Mouse (Mus musculus) heart, postnatal 36 days (tissue): ENCODE measurements around the gene Cdyl. TPM values are rescaled to one million over a fixed set of nuclear protein-coding genes. Genes with fewer than 3 reads are reported as not detected.
"Not testable (repeated sequence)": the region's sequence is repeated elsewhere in the genome, so short reads cannot be mapped to it uniquely, and the experiment has no call there.

Experiments used
- DNase-seq, 2 experiments: peaks; one replicate each; pipeline ENCODE4 v3.0.0; 2021 to 2022
- intact Hi-C: fragments of 180-260 bp; cut with DNase I; formaldehyde crosslinking; loops from one replicate; pipeline ENCODE4 v1.15.1; 2025
- total RNA-seq, 2 experiments: library from RNA; stranded (reverse); gene quantifications; 2 replicates each; pipeline ENCODE4 v1.2.3; 2021

The Cdyl gene
- total RNA-seq, 2 experiments from 2014 or later = 10.0 to 10.8 TPM

DNA sequence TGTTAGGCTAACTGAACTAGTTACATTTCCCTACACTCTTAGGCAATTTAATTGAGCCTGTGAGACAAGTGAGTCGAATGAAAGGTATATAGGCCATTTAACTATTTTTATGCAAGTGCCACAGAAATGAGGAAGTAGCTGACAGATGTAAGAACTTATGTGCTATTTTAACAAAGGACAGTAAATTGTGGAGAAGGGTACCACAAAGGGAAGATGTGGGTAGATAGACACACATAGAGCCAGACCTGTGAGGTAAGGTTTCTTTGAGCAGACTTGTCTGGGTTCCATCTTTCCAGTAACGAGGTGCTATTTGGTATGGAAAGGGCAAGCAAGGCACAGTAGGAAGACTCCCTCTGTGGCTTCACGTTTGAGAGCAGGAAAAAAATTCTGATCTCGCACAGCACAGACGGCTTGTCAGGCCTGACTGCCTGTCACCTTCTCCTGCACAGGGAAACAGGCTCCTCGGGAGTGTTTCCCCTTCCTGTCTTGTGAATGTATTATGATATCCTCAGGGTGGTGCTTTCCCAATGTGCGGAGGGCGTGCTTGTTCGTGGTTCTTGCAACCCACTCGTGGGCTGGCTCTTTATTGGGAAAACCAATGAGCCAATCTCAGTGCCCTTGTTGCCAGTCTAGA is 162.3 kb downstream of the Cdyl start:
- DNase-seq = no peak
- intact Hi-C loops = no loop called here

DNA sequence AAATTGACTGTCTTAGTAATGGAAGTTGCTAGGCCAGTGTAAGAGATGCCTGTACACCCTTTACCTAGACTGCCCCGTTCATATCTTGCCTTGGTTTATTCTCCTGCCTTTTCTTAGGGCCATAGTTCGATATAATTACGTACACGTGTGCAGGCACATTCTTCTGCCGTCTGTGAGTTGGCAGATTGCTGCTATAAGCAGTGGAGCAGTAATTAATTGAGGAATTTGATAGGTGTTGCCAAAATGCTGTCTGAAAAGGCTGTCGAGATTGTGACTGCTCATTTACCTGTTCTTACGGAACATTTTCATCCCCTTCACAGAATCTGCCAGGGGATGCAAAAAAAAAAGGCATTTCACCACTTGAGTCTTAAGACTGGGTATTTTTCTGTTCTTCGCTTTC is 163.2 kb downstream of the Cdyl start:
- intact Hi-C loops = no loop called here
- DNase-seq = no peak

DNA sequence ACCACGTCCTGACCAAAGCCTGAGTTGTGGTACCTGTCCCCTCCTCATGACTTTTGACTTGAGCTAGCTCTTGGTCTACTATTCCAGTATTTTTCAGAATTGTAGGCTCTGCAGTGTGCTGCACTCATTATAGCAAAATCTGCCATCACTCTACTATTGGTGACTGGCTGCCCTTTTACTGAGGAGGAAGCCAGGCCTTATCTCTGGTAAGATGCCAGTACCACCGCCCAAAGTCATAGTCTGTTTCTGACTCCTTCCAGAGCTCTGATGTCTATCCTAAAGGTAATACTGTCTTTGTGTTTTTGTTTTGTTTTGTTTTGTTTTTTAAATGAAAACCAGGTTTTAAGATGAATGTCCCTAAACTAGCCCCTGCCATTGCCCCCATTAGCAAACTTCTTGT is 166.0 kb downstream of the Cdyl start:
- DNase-seq = no peak
- intact Hi-C loops = no loop called here

DNA sequence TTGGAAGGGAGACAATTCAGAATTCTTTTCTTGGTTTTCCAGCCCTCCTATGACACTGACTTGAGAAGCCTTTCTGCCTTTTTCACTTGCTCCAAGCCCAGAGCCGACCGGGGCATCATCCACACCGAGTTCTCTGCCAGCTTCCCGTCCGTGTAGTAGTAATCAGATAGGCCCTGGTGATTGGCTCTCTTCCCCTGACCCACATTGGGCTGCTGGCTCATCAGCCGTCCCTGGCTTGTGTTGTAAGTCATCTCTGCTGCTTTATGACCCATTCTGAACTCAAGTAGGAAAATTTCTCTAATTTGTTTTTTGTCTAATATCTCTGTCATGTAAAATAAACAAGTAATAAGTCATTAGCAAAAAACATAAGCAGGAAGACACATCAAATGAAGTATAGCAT is 173.0 kb downstream of the Cdyl start:
- intact Hi-C loops = no loop called here
- DNase-seq = peak; percentile 12 to 17

DNA sequence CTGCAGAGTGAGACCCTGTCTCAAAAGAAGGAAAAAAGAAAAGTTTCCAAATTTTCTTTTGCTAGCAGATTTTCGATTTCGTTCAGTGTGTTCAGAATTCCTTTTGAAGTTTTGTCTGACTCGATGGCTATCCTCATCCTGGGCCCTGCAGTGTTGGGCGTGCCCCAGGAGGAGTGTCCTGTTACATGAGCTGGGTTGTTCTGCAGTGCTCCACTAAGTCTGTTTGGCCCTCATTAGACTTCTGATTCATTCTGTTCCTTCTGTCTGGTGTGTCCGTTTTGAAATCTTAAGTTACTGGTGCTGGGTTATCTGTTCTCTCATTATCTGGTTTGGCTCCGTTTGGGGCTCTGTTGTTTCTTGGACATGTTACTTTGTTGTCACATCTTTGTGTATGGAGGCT is 174.3 kb downstream of the Cdyl start:
- DNase-seq = no peak
- intact Hi-C loops = no loop called here

DNA sequence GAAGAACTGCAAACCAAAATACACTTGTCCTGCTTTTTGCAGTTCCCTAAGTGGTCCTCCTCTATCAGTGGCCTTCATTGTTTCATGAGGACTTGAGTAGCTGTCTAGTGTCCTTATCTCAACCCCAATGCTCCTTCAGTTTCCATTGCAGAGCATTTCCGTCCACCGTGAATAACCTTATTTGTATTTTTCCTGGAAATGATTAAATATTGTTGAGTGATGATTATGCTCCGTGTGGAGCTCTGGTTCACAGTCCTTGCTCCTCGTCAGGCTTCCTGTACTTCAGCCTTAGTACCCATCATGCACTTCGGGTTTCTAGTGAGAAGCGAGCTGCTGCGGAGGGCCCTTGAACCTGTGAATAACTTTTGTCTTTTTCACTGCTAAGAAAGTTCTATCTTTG is 176.0 kb downstream of the Cdyl start:
- intact Hi-C loops = no loop called here
- DNase-seq = no peak

DNA sequence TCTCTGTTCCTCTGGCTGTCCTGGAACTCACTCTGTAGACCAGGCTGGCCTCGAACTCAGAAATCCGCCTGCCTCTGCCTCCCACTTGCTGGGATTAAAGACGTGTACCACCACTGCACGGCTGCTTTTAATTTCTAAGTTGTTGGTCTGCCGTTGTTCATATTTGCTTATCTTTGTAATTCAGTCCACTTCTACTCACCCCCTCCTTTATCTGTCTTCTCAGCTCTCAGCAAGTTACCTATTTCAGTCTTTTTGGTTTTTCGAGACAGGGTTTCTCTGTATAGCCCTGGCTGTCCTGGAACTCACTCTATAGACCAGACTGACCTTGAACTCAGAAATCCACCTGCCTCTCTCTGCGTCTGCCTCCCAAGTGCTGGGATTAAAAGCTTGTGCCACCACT is 176.9 kb downstream of the Cdyl start:
- intact Hi-C loops, DNase-seq: not testable (repeated sequence)

DNA sequence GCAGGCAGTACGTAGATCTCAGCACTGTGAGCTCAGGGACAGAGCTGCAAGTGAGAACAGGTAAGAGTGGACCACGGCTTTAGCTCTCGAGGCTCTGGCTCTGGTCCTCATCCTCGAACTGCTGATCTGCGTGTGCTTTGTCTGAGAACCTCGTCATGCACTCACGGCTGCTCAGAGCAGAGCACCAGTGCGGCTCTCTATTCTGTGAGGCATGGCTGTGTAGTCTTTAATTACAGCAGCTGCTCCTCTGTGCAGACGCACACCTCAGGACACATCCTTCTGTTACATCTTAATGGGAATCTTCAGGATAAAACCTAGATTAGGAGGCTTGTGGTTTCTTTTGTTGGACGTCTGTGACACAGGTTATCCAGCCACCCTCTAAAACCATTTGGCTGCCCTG is 180.5 kb downstream of the Cdyl start:
- intact Hi-C loops = no loop called here
- no peak for DNase-seq

DNA sequence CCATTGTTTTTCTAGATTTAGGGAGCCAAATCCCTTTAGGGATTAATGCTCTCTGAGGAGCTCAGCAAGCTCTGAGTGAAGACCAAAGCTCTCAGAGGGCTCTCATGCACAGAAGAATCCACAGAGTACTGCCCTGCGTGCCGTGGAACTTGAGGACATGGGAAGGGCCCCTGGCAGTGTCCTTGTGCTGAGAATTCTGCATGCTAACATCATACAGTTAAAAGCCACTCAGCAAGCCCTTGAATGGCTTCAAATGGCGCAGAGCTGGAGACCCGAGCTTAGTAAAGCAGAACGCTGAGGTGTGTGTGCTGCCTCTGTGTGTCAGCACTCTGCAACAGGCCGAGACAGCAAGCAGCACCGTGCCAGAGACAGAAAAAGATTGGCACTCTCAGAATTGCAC is 183.8 kb downstream of the Cdyl start:
- no peak for DNase-seq
- intact Hi-C loops = no loop called here

DNA sequence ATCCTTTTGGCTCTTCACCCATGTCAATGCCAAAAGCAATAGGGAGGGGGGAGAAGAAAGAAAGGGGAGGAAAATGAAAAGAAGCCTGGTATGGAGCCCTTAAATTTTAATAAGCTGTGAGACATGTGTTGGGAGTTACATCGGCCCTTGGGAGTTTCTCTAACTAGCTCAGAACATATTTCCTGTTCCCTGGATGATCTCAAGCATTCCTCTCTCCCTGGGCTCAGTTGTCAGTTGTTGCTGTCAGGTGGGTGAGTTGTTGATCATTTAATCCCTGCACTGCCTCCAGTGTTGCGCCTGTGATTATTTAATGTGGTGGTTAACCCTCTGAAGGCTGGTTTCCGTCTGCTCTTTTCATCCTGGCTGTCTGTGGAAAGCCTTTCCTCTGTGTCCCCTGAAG is 185.7 kb downstream of the Cdyl start:
- no peak for DNase-seq
- intact Hi-C loops = no loop called here

DNA sequence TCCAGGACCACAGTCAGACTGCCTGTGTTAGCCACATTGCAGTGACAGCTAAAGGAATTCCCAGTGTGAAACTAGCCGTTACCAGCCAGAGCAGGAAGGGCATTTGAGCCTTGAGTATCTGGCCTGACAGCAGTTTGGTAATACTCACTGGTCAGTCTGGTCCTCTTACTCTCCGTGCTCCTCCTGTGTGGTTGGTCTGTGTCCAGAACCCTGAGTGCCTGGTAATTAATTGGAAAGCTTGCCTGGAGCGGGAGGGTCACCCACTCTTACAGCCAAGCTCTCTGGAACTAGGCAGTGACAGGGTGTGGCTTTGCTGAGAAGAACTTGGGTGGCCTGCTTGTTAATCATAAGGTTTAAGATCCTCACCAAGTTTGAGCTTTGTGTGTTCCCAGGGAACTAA is 189.1 kb downstream of the Cdyl start:
- DNase-seq = peak; percentile 13 to 15
- intact Hi-C loops = no loop called here

DNA sequence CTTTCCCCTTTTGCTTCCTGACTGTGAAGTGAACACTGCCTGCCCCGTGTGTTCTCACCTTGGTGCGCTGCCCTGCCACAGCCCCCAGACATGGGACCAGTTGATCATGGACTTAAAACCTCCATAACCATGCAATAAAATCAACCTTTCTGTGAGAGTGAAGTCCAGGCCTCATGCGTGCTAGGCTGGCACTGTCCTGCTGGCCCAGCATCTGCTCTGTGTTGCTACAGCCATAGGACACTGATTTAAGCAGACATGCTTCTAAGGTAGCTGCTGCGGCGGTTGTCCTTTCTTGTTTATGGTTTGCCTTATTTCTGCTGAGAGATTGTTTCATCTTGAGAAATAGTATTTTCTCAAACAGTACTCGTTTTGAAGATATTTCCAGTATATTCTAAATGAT is 191.9 kb downstream of the Cdyl start:
- intact Hi-C loops = no loop called here
- no peak for DNase-seq

DNA sequence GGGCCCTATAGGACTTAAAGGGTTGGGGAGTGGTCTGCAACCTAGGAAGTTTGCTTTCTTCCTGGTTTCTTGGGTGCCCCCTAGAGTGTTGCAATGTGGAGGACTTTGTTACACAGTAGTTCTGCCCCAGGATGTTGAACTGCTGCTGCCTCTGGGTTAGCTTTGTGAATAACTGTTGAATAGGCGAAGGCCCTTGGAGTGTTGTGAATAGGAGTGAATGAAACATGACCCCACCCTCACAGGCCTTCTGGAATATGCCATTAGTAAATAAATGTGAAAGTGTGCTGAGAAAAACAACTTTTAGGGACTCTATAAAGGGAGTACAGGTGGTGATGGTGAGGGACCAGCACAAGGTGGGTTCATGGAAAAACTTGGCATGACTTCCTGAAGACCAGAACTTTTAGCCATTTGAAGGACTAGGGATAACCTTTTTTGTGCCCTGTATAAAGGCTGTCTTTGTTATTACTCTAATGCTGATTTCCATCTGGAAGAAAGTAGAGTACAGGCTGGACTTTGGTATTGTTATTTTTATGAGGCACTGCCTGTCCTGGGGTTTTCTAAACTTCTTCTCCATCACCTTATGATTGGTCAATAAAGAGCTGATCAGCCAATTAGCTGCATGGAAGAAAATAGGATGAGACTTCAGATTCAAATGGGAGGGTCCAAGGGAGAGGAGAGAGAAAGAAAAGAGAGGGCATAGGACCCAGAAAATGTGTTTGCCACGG is 193.4 kb downstream of the Cdyl start:
- intact Hi-C loops = no loop called here
- no peak for DNase-seq

DNA sequence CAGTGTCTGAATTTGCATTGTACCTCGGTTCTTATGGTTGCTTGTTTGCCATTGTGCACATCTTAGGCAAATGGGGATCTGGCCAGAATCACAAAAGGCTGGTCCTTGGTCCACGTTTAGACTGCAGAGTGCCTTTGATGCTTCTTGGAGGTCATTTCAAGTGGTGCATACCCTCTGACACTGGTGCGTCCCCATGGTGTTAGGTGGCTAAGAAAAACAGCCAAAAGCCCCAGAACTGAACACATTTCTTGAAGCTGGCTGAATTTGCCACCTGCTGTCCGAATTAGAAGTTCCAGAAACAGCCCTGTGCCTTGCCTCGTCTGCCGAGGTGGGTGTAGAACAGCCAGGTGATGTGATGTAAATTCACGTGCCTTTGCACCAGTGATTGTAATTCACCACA is 197.9 kb downstream of the Cdyl start:
- DNase-seq = no peak
- intact Hi-C loops = no loop called here

DNA sequence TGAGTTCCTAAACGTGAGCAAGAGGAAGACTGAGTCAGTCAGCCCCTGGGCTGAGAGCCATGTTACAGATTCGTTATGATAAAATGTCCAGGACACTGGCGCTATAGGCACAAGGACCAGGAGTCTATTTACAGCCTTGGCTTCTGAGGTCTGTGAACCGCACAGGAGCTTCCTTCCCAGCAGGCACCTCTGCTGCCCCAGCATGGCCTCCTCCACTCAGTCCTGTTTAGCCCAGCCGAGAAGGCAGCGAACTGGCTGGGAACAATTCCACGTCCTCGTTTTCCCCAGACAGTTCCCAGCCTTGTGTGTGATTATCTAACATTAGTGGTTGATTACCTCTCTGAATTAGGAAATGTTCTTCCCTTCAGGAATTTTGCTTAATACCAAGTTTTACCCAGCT is 201.3 kb downstream of the Cdyl start:
- peak in 1 of 2 experiments; percentile 25 for DNase-seq
- intact Hi-C loops = no loop called here

DNA sequence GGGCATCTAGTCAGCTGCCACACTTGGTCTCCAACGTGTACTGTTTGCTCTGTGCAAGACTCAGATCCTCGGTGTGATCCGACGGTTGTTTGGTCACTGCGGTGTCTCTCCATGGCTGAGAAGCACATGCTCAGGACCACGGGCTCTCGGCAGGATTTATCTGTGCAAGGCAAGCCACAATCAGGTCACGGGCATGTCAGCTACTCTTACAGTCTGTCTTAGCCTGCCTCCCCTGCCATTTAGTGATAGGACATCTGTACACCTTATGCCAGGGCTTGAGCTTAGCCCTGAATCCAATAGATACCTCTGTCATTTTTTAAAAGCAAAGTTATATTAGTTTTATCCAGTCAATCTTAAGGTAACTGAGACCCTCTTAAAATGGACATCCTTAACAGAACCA is 211.0 kb downstream of the Cdyl start:
- intact Hi-C loops = no loop called here

DNA sequence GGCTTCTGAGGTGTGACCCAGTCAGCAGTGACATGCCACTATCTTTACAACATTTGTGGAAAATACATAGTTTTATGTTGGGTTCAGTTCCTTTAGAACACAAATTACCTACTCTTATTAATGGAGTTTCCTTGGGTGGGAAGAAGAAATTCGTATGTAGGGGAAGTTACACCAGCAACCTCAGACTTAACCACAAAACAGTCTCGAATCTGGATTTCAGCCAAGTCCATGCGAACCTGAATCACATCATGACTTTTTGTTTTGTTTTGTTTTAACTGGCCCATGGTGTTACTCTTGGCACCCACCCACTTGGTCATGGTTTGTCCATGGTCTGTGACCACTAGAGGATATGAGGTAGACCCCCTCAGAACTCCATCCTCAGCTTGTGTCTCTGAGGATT is 211.5 kb downstream of the Cdyl start:
- DNase-seq = no peak

More for the DNA sequence above, 211.0 kb downstream of the Cdyl start:
- DNase-seq = no peak

DNA sequence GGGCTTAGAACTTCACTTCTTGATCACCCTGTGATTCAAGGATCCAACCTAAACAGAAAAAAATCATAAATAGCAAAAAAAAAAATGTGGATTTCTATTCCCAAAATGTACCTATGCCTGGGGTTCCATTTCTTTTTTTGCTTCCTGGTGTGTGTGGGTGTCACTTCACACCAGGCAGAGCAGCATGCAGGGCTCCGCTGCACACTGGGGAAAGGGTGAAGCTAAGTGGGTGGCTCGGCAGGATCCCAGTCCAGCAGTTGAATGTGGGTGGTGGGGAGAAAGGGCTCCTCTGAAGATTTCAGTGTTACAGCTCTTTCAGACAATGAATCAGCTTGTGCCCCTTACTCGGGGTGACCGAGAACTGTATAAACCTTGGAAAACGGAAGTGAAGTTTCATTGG is 215.8 kb downstream of the Cdyl start:
- no peak for DNase-seq
- intact Hi-C loops = no loop called here

More for the DNA sequence above, 211.5 kb downstream of the Cdyl start:
- intact Hi-C loops = no loop called here

DNA sequence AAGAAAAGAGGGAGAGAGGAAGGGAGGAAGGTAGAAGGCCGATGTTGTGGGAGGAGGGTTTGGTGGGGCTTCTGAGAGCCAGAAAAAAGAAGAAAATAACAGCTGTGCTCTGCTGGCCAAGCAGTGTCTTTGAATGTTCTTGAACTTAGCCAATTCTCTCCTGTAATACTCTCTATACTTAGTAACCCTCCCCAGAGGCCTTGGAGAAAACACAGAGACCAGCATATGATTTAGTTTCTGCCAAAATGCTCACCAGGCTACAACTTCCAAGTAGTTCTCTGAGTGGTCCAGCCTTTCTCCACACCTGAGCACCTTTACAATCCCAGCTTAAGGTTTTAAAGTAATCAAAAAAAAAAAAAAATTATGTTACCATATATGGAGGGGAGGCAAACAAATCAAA is 218.6 kb downstream of the Cdyl start:
- intact Hi-C loops = no loop called here
- no peak for DNase-seq

DNA sequence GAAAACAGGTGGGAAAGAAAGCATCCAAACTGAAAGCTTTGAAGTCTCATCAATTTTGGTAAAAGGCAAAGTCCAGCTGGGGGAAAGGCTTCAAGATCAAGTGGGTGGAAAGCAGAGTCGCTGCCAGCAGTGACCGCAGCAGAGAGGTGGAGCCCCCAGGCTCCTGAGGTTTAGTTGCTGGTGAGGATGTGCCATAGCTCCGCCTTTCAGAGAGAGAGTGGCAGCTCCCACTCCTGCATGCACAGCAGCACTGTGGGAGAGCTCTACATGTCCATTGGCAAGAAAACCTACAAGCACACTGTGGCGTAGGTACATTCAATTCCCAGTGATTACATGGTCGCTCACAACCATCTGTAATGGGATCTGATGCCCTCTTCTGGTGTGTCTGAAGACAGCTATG is 219.4 kb downstream of the Cdyl start:
- intact Hi-C loops = no loop called here
- DNase-seq = no peak

DNA sequence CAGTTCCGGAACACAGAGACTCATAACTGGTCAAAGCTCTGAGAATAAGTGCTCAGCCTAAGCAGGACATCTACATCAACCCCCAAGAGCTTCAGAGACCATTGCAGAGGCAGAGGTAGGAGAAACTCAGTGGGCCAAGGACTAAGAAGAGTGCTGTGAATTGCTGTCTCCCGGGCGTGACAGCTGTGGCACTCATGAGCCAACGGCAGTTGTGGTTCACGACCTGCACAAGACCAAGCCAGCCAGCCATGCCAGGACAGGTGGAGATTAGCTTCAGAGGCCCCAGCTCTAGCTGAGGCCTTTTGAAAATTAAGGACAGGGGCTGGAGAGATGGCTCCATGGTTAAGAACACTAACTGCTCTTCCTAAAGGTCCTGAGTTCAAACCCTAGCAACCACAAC is 219.9 kb downstream of the Cdyl start:
- DNase-seq = no peak
- intact Hi-C loops = no loop called here

DNA sequence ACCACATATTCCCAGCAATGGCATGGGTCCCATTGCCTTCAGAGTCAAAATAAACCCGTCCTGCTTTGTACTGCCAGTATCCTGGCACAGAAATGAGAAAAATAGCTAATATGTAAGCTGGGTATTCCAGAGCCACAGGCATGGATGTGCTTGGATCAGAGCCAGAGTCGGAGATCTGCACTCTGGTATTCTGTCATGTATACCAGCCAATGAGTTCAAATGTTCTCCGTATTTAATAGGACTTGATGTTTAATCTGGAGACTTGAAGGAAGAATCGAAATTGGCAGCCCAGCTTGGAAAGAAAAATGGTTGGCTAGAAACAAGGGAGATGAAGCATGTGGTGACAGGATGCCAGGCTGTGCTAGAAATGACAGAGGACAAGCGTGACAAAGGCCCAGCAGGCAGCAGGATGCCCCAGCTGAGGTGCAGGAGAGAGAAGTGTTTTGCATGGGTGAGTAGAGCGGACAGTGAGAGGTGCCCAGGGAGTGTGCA is 221.0 kb downstream of the Cdyl start:
- intact Hi-C loops = no loop called here

More for the DNA sequence above, 221.0 kb downstream of the Cdyl start:
- no peak for DNase-seq
